ENCODE assay signal across 8 mouse cellular contexts in the genomic region with DNA sequence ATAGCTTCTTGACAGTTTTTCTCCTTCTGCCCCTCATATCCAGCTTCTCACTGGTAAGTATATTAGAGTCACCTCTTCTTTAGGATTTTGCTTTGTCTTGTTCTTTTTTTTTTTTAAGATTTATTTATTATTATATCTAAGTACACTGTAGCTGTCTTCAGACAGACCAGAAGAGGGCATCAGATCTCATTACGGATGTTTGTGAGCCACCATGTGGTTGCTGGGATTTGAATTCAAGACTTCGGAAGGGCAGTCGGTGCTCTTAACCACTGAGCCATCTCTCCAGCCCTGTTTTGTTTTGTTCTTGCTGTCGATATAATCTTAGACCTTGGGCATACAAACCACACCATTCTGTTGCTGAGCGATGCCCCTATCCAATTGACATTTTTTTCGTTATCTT. TPM values are rescaled to one million over a fixed set of nuclear protein-coding genes. Genes with fewer than 3 reads are reported as not detected.
DNase-seq lines count a peak whose midpoint lies in the region; ATAC-seq and TF ChIP-seq lines count a peak whose summit lies in the region.
"Not testable (repeated sequence)": the region's sequence is repeated elsewhere in the genome, so short reads cannot be mapped to it uniquely, and the experiment has no call there.

Gene Tmem41b, minus strand, starts transcription at position 155 of the 400 bp plus-strand sequence.

- H3K4me1 ChIP-seq in heart, embryonic 11.5 days (ENCODE audit: control insufficient read depth, insufficient read depth, low read length); intestine, postnatal 0 days (replicated peaks; ENCODE audit: control insufficient read depth, insufficient read depth, low read length): not testable (repeated sequence)

- not testable (repeated sequence) for H3K36me3 ChIP-seq in C2C12 (ENCODE audit: control insufficient read depth, insufficient read depth); heart, embryonic 11.5 days (ENCODE audit: control insufficient read depth, insufficient read depth, low read length); intestine, postnatal 0 days (ENCODE audit: control insufficient read depth, insufficient read depth); macrophage (ENCODE audit: inconsistent target)

- ATAC-seq in erythroid progenitor cell, adult 5-6 weeks (replicated peaks; ENCODE audit: low FRiP score, poor library complexity, severe bottlenecking); heart, embryonic 11.5 days (replicated peaks; ENCODE audit: insufficient number of reproducible peaks, low FRiP score, low TSS enrichment); intestine, postnatal 0 days: not testable (repeated sequence)

- H3K4me3 ChIP-seq in C2C12 (ENCODE audit: insufficient read depth, poor library complexity, severe bottlenecking) = peak within 1 kb of the TSS; percentile 57
- peak within 1 kb of the TSS; percentile 70 for H3K4me3 ChIP-seq in heart, embryonic 11.5 days (ENCODE audit: low read depth, low read length)
- peak within 1 kb of the TSS; percentile 59 for H3K4me3 ChIP-seq in intestine, postnatal 0 days (ENCODE audit: low read depth, low read length)
- peak within 1 kb of the TSS; percentile 84 for H3K4me3 ChIP-seq in macrophage (ENCODE audit: inconsistent target)

- peaks cover 17% of the 10 kb centered on the region for H3K79me3 ChIP-seq in C2C12 (ENCODE audit: low read depth)

- intact Hi-C loops in left cerebral cortex, postnatal 36 days (cut with DNase I) = loop anchor here (1.0 to 2.0 kb wide), 2 partner anchors 32 to 74 kb away; partner anchors contain the start of genes Ipo7 and Zfp143

- H3K4me2 ChIP-seq in heart, embryonic 11.5 days = peak within 1 kb of the TSS; percentile 90
- peak within 1 kb of the TSS; percentile 73 for H3K4me2 ChIP-seq in intestine, postnatal 0 days (replicated peaks; ENCODE audit: low read depth)

- peak within 1 kb of the TSS; percentile 76 for H3K9ac ChIP-seq in heart, embryonic 11.5 days (ENCODE audit: low read depth, low read length)
- H3K9ac ChIP-seq in intestine, postnatal 0 days (ENCODE audit: low read depth, low read length) = peak within 1 kb of the TSS; percentile 62

- WGBS in heart, embryonic 11.5 days (ENCODE audit: insufficient replicate concordance) = 31% methylated on average over 6 of the region's 6 CpGs
- 35% methylated on average over 6 of the region's 6 CpGs for WGBS in intestine, postnatal 0 days
- 29% methylated on average over 6 of the region's 6 CpGs for WGBS in macrophage (ENCODE audit: missing documents)

- not testable (repeated sequence) for H3K27me3 ChIP-seq in C2C12 (ENCODE audit: control insufficient read depth, insufficient read depth, insufficient read length); heart, embryonic 11.5 days (ENCODE audit: control insufficient read depth, insufficient read depth, low read length); intestine, postnatal 0 days (replicated peaks; ENCODE audit: control insufficient read depth, insufficient read depth, low read length)

- peak within 1 kb of the TSS; percentile 88 for H3K27ac ChIP-seq in heart, embryonic 11.5 days (ENCODE audit: low read depth, low read length)
- peak within 1 kb of the TSS; percentile 81 for H3K27ac ChIP-seq in intestine, postnatal 0 days (ENCODE audit: low read depth, low read length)
- H3K27ac ChIP-seq in macrophage = peak within 1 kb of the TSS; percentile 69

- not testable (repeated sequence) for TF ChIP-seq CTCF in C2C12 (IDR thresholded peaks at IDR 0.05; ENCODE audit: control insufficient read depth, insufficient read depth, insufficient read length)
- TF ChIP-seq CTCF in intestine, postnatal 0 days (IDR thresholded peaks at IDR 0.05; ENCODE audit: low read depth) = peak; percentile 63

- not testable (repeated sequence) for H3K9me3 ChIP-seq in heart, embryonic 11.5 days (replicated peaks; ENCODE audit: control insufficient read depth, low read length); intestine, postnatal 0 days (ENCODE audit: control insufficient read depth)

- peaks cover 24% of the 10 kb centered on the region for H3K79me2 ChIP-seq in C2C12 (ENCODE audit: control insufficient read depth, insufficient read depth)
- peaks cover 43% of the 10 kb centered on the region for H3K79me2 ChIP-seq in macrophage (ENCODE audit: inconsistent target)

- not testable (repeated sequence) for DNase-seq in adrenal gland, postnatal 4 days (ENCODE audit: low spot score in 2 of 2); left cerebral cortex, postnatal 36 days (ENCODE audit: low spot score in 2 of 2)
- DNase-seq in retina, postnatal 1 day = peak; percentile 9

- H3ac ChIP-seq in C2C12 (ENCODE audit: control insufficient read depth, insufficient read length, low read depth) = peak within 1 kb of the TSS; percentile 50

TF ChIP-seq in C2C12, 6 proteins besides CTCF, POLR2A, EP300 and RAD21:
- peak; percentile 46 for TF ChIP-seq MAX (IDR thresholded peaks at IDR 0.05)

RNA-seq across cellular contexts. Expression of gene Tmem41b, which starts in this region (rescaled TPM):
- polyA plus RNA-seq in C2C12 (2012; fragmentation: generic; extraction: Trizol) (40.5 TPM), macrophage (2018) (49.5 to 57.5 TPM (median 51.3 TPM) in 3 replicates)
- total RNA-seq in adrenal gland, postnatal 4 days (2021) = 10 to 100 TPM; 43.4 to 49.2 TPM
- 42.2 and 76.3 TPM in 2 replicates for total RNA-seq in erythroid progenitor cell, adult 5-6 weeks (2015; ENCODE audit: low replicate concordance)
- total RNA-seq in erythroid progenitor cell, adult 5-6 weeks (2017; ENCODE audit: low replicate concordance) = 49.9 and 76.2 TPM in 2 replicates
- polyA plus RNA-seq in heart, embryonic 11.5 days (2014; fragmentation: Nextera tagmentation; extraction: Ambion mirVana) = 56.5 and 67.3 TPM in 2 replicates
- 138 and 151 TPM in 2 replicates for polyA plus RNA-seq in intestine, postnatal 0 days (2015; fragmentation: Nextera tagmentation; extraction: Ambion mirVana)
- total RNA-seq in left cerebral cortex, postnatal 36 days (2021) = 10 to 100 TPM; 51.4 to 56.6 TPM
- 10 to 100 TPM; 28.3 to 95.6 (median 56.4) TPM for total RNA-seq in macrophage (2018; cell fraction: chromatin; rRNA removed)
- total RNA-seq in macrophage (2018; cell fraction: cytosol; rRNA removed) = 10 to 100 TPM; 48.1 to 68.1 (median 53.5) TPM
- 100 to 1,000 TPM in 2 of 26 experiments, 10 to 100 TPM in 24; 30.4 to 111 (median 71.6) TPM for total RNA-seq in macrophage (2018; cell fraction: nucleus; rRNA removed)
